Mouse (Mus musculus) gastrocnemius, postnatal 10 days (tissue): ENCODE data around the gene Iqcf1. TPM values are rescaled to one million over a fixed set of nuclear protein-coding genes. Genes with fewer than 3 reads are reported as not detected.
"Not testable (repeated sequence)": the region's sequence is repeated elsewhere in the genome, so short reads cannot be mapped to it uniquely, and the experiment has no call there.

Experiments
- DNase-seq: peaks from one replicate; pipeline ENCODE4 v3.0.0; 2021; ENCODE audit warnings: mixed read lengths
- total RNA-seq, 2 experiments: library from RNA; stranded (reverse); gene quantifications; 2 replicates each; pipeline ENCODE4 v1.2.3; 2021

Iqcf1 gene
- total RNA-seq, 2 experiments from 2014 or later, result not detected

- DNase-seq, result peak; percentile 3
Observed at GRCm38 (mm10) chr9:106482578-106483115, 17.1 kb upstream of the Iqcf1 start.

- no peak for DNase-seq
Observed at GRCm38 (mm10) chr9:106483136-106483535, 16.6 kb upstream of the Iqcf1 start.

GRCm38 (mm10) chr9:106483606-106484005 lies 16.2 kb upstream of the Iqcf1 start:
- DNase-seq, result peak; percentile 3

GRCm38 (mm10) chr9:106485076-106485475 lies 14.7 kb upstream of the Iqcf1 start:
- no peak for DNase-seq

- DNase-seq, result not testable (repeated sequence)
Observed at GRCm38 (mm10) chr9:106487602-106488001, 12.2 kb upstream of the Iqcf1 start.

- no peak for DNase-seq
Observed at GRCm38 (mm10) chr9:106501846-106502245, 2.1 kb downstream of the Iqcf1 start.

GRCm38 (mm10) chr9:106504246-106504645 lies 4.5 kb downstream of the Iqcf1 start:
- DNase-seq, result no peak

- DNase-seq, result no peak
Observed at GRCm38 (mm10) chr9:106509356-106509755, 9.6 kb downstream of the Iqcf1 start.

GRCm38 (mm10) chr9:106512729-106513450 lies 13.1 kb downstream of the Iqcf1 start:
- no peak for DNase-seq

GRCm38 (mm10) chr9:106513566-106513965 lies 13.8 kb downstream of the Iqcf1 start:
- no peak for DNase-seq

GRCm38 (mm10) chr9:106514273-106514672 lies 14.5 kb downstream of the Iqcf1 start, which contains the start of gene Iqcf5:
Gene Iqcf5, plus strand, starts transcription at chr9:106514573.
- no peak for DNase-seq

GRCm38 (mm10) chr9:106519433-106519832 lies 19.7 kb downstream of the Iqcf1 start:
- no peak for DNase-seq

- no peak for DNase-seq
Observed at GRCm38 (mm10) chr9:106519909-106520308, 20.1 kb downstream of the Iqcf1 start.

- no peak for DNase-seq
Observed at GRCm38 (mm10) chr9:106531833-106532232, 32.1 kb downstream of the Iqcf1 start.

- no peak for DNase-seq
Observed at GRCm38 (mm10) chr9:106534296-106534695, 34.5 kb downstream of the Iqcf1 start.

GRCm38 (mm10) chr9:106534975-106535374 lies 35.2 kb downstream of the Iqcf1 start:
- no peak for DNase-seq

Other genes starting within 250 kb of the Iqcf1 start
- 1 to 10 TPM; 3.7 to 5.2 TPM for gene Poc1a, start 218.9 kb upstream of the Iqcf1 start, total RNA-seq
- 10 to 100 TPM; 16.0 to 19.9 TPM for gene Dusp7, start 131.3 kb upstream of the Iqcf1 start, total RNA-seq
- gene Rpl29, start 70.5 kb upstream of the Iqcf1 start, total RNA-seq, result 100 to 1,000 TPM; 456 to 462 TPM
- gene Acy1, start 61.6 kb upstream of the Iqcf1 start, total RNA-seq, result 10 to 100 TPM; 12.3 to 12.5 TPM
- 1 to 10 TPM; 6.3 to 7.5 TPM for gene Abhd14b, start 52.5 kb upstream of the Iqcf1 start, total RNA-seq
- 10 to 100 TPM; 13.5 to 15.3 TPM for gene Abhd14a, start 52.3 kb upstream of the Iqcf1 start, total RNA-seq
- 10 to 100 TPM; 54.2 to 68.2 TPM for gene Pcbp4, start 46.7 kb upstream of the Iqcf1 start, total RNA-seq
- gene Gpr62, start 34.0 kb upstream of the Iqcf1 start, total RNA-seq, result under 1 TPM; 0.19 to 0.52 TPM
- gene Rrp9, start 24.0 kb upstream of the Iqcf1 start, total RNA-seq, result 10 to 100 TPM; 17.7 to 19.4 TPM
- 10 to 100 TPM; 51.6 to 55.7 TPM for gene Parp3, start 23.0 kb upstream of the Iqcf1 start, total RNA-seq
- not detected for gene Iqcf5, start 14.6 kb downstream of the Iqcf1 start, total RNA-seq
- not detected for gene Iqcf3, start 61.7 kb downstream of the Iqcf1 start, total RNA-seq
- not detected for gene Iqcf4, start 71.0 kb downstream of the Iqcf1 start, total RNA-seq
- not detected for gene Iqcf6, start 126.6 kb downstream of the Iqcf1 start, total RNA-seq
- gene Grm2, start 156.1 kb downstream of the Iqcf1 start, total RNA-seq, result under 1 TPM in 1 of 2 experiments, not detected in 1; 0.09 TPM
- gene Tex264, start 186.0 kb downstream of the Iqcf1 start, total RNA-seq, result 10 to 100 TPM; 18.9 to 21.7 TPM